Mouse (Mus musculus): ENCODE results near the gene Top1. TPM values are rescaled to one million over a fixed set of nuclear protein-coding genes. Genes with fewer than 3 reads are reported as not detected.
A peak's percentile ranks its signal among the peaks of the same experiment; 100 is the strongest.

Gene Top1
- polyA plus RNA-seq, 2 experiments from 2014 or later = 74.7 to 77.4 TPM

- ATAC-seq = no peak
These were observed 98.5 kb downstream of the Top1 start for GRCm38 (mm10) chr2:160744040-160744822.

- ATAC-seq = no peak
These were observed 99.1 kb downstream of the Top1 start for GRCm38 (mm10) chr2:160744823-160745210.

- peak; percentile 35 for ATAC-seq
These were observed 99.8 kb downstream of the Top1 start for GRCm38 (mm10) chr2:160745497-160745896.

- peak; percentile 4 for ATAC-seq
These were observed 100.9 kb downstream of the Top1 start for GRCm38 (mm10) chr2:160746637-160747036.

- ATAC-seq = no peak
These were observed 101.4 kb downstream of the Top1 start for GRCm38 (mm10) chr2:160747075-160747474.

GRCm38 (mm10) chr2:160756583-160757203 lies 111.0 kb downstream of the Top1 start:
- ATAC-seq = peak; percentile 96

GRCm38 (mm10) chr2:160760433-160761184 lies 114.9 kb downstream of the Top1 start:
- no peak for ATAC-seq

GRCm38 (mm10) chr2:160763816-160764215 lies 118.1 kb downstream of the Top1 start:
- peak; percentile 65 for ATAC-seq

- ATAC-seq = no peak
These were observed 118.7 kb downstream of the Top1 start for GRCm38 (mm10) chr2:160764386-160764785.

GRCm38 (mm10) chr2:160765096-160765495 lies 119.4 kb downstream of the Top1 start:
- ATAC-seq = no peak

GRCm38 (mm10) chr2:160766371-160766771 lies 120.7 kb downstream of the Top1 start:
- ATAC-seq = no peak

GRCm38 (mm10) chr2:160767201-160767600 lies 121.5 kb downstream of the Top1 start:
- no peak for ATAC-seq

- no peak for ATAC-seq
These were observed 122.5 kb downstream of the Top1 start for GRCm38 (mm10) chr2:160768097-160768695.

- no peak for ATAC-seq
These were observed 123.3 kb downstream of the Top1 start for GRCm38 (mm10) chr2:160768997-160769396.

- no peak for ATAC-seq
These were observed 124.7 kb downstream of the Top1 start for GRCm38 (mm10) chr2:160770409-160770808.

- no peak for ATAC-seq
These were observed 125.2 kb downstream of the Top1 start for GRCm38 (mm10) chr2:160770871-160771270.

- no peak for ATAC-seq
These were observed 125.9 kb downstream of the Top1 start for GRCm38 (mm10) chr2:160771325-160772276.
